ENCODE assay signal across 9 mouse cellular contexts in genomic region chr1:65282766-65283165, GRCm38 (mm10). TPM values are rescaled to one million over a fixed set of nuclear protein-coding genes. Genes with fewer than 3 reads are reported as not detected.
DNase-seq lines count a peak whose midpoint lies in the region; ATAC-seq and TF ChIP-seq lines count a peak whose summit lies in the region.
"Had no signal": no experiment of that assay in that cellular context is flagged by ENCODE, and none has a peak within 500 bp of the region (broad histone marks: within the 10 kb centered on the region; RNA-seq: fewer than 3 reads in every experiment).

No protein-coding gene starts in this region.

- H3K4me2 ChIP-seq in kidney, postnatal 0 days (ENCODE audit: low read length) = no peak overlapping the region
- no peak overlapping the region for H3K4me2 ChIP-seq in limb, embryonic 14.5 days (replicated peaks; ENCODE audit: low read depth, low read length, severe bottlenecking)
- H3K4me2 ChIP-seq in neural tube, embryonic 14.5 days (ENCODE audit: low read depth, low read length) = no peak overlapping the region
- H3K4me2 ChIP-seq: limb, embryonic 12.5 days had no signal

- H3K27me3 ChIP-seq in kidney, postnatal 0 days (ENCODE audit: insufficient read depth, low read length) = no peaks in the 10 kb centered on the region
- H3K27me3 ChIP-seq in limb, embryonic 14.5 days (ENCODE audit: control insufficient read depth, insufficient read depth, low read length) = no peaks in the 10 kb centered on the region
- H3K27me3 ChIP-seq in neural tube, embryonic 14.5 days (ENCODE audit: control insufficient read depth, insufficient read depth, low read length) = no peaks in the 10 kb centered on the region
- H3K27me3 ChIP-seq: limb, embryonic 12.5 days had no signal

- 6% methylated on average over 6 of the region's 6 CpGs for WGBS in kidney, postnatal 0 days
- 8% methylated on average over 6 of the region's 6 CpGs for WGBS in limb, embryonic 14.5 days
- 9% methylated on average over 6 of the region's 6 CpGs for WGBS in neural tube, embryonic 14.5 days

- H3K4me3 ChIP-seq in kidney, postnatal 0 days (replicated peaks; ENCODE audit: low read depth, low read length) = no peak overlapping the region
- no peak overlapping the region for H3K4me3 ChIP-seq in limb, embryonic 14.5 days (replicated peaks; ENCODE audit: low read length)
- H3K4me3 ChIP-seq in neural tube, embryonic 14.5 days (ENCODE audit: low read depth, low read length) = no peak overlapping the region
- H3K4me3 ChIP-seq: limb, embryonic 12.5 days had no signal

- no peaks in the 10 kb centered on the region for H3K9me3 ChIP-seq in kidney, postnatal 0 days (replicated peaks; ENCODE audit: low read length)
- H3K9me3 ChIP-seq in limb, embryonic 14.5 days (ENCODE audit: control insufficient read depth, low read length) = no peaks in the 10 kb centered on the region
- H3K9me3 ChIP-seq in neural tube, embryonic 14.5 days (ENCODE audit: control insufficient read depth, low read length) = no peaks in the 10 kb centered on the region
- H3K9me3 ChIP-seq: limb, embryonic 12.5 days had no signal

- peak; percentile 74 for TF ChIP-seq CTCF in kidney, postnatal 0 days (IDR thresholded peaks at IDR 0.05; ENCODE audit: low read depth)

- no peak overlapping the region for H3K27ac ChIP-seq in kidney, postnatal 0 days
- no peak overlapping the region for H3K27ac ChIP-seq in limb, embryonic 14.5 days (replicated peaks; ENCODE audit: low read depth, low read length)
- no peak overlapping the region for H3K27ac ChIP-seq in neural tube, embryonic 14.5 days (ENCODE audit: low read depth, low read length)
- H3K27ac ChIP-seq: limb, embryonic 12.5 days had no signal

- DNase-seq in CD4-positive helper T cell, adult 2 months (ENCODE audit: low read depth, low spot score) = peak; percentile 30
- peak; percentile 43 for DNase-seq in MEL-GATA-1-ER (ENCODE audit: extremely low read depth, low read depth)
- DNase-seq in cerebellum, adult 11-12 months = peak; percentile 37
- DNase-seq in kidney, postnatal 0 days (ENCODE audit: low spot score) = peak; percentile 70
- DNase-seq in limb, embryonic 14.5 days (ENCODE audit: low spot score) = peak; percentile 88

- no peaks in the 10 kb centered on the region for H3K36me3 ChIP-seq in kidney, postnatal 0 days (ENCODE audit: insufficient read depth, low read length)
- 0 out of 2 replicates have a peak, but pooled peaks cover 3% of the 10 kb centered on the region for H3K36me3 ChIP-seq in limb, embryonic 14.5 days (ENCODE audit: control insufficient read depth, insufficient read depth, low read length)
- H3K36me3 ChIP-seq in neural tube, embryonic 14.5 days (ENCODE audit: control insufficient read depth, insufficient read depth, low read length) = no peaks in the 10 kb centered on the region

- H3K4me1 ChIP-seq in kidney, postnatal 0 days (replicated peaks; ENCODE audit: insufficient read depth, low read length) = no peaks in the 10 kb centered on the region
- H3K4me1 ChIP-seq in limb, embryonic 14.5 days (ENCODE audit: control insufficient read depth, insufficient read depth, low read length) = no peaks in the 10 kb centered on the region
- H3K4me1 ChIP-seq in neural tube, embryonic 14.5 days (ENCODE audit: control insufficient read depth, insufficient read depth, low read length) = no peaks in the 10 kb centered on the region
- H3K4me1 ChIP-seq: limb, embryonic 12.5 days had no signal

- no peak overlapping the region for H3K9ac ChIP-seq in kidney, postnatal 0 days (ENCODE audit: low read depth, low read length)
- H3K9ac ChIP-seq in limb, embryonic 14.5 days (ENCODE audit: low read depth, low read length, severe bottlenecking) = no peak overlapping the region
- no peak overlapping the region for H3K9ac ChIP-seq in neural tube, embryonic 14.5 days (replicated peaks; ENCODE audit: low read depth, low read length)
- H3K9ac ChIP-seq: limb, embryonic 12.5 days had no signal

- TF ChIP-seq POLR2A in limb, embryonic 14.5 days (IDR thresholded peaks at IDR 0.05; ENCODE audit: borderline replicate concordance, extremely low read depth, insufficient read depth, insufficient read length) = no peak

- peak; percentile 88 for ATAC-seq in frontal cortex, adult (ENCODE audit: low TSS enrichment)
- no peak for ATAC-seq in kidney, postnatal 0 days (replicated peaks; ENCODE audit: low FRiP score, low read depth)
- no peak; the same call in 1 of the 2 replicates for ATAC-seq in limb, embryonic 14.5 days (ENCODE audit: low FRiP score, low read depth)
- peak; percentile 71; the same call in 1 of the 2 replicates for ATAC-seq in neural tube, embryonic 14.5 days (ENCODE audit: low read depth)
- no peak for ATAC-seq in erythroid progenitor cell, adult 5-6 weeks (replicated peaks; ENCODE audit: low FRiP score, poor library complexity, severe bottlenecking)

RNA-seq across cellular contexts. Expression of gene Pth2r, which starts 0.9 kb away (rescaled TPM):
- not detected in 2 replicates for polyA plus RNA-seq in kidney, postnatal 0 days (2015; fragmentation: Nextera tagmentation; extraction: Ambion mirVana)
- polyA plus RNA-seq in limb, embryonic 14.5 days (2012; rRNA removed) = 0.33 and 0.39 TPM in 2 replicates
- polyA plus RNA-seq in limb, embryonic 14.5 days (2014; fragmentation: Nextera tagmentation; extraction: Ambion mirVana) = 0.15 and 0.32 TPM in 2 replicates
- polyA plus RNA-seq in neural tube, embryonic 14.5 days (2014; fragmentation: Nextera tagmentation; extraction: Ambion mirVana) = 3.8 and 7.4 TPM in 2 replicates
- not detected in 2 replicates for total RNA-seq in erythroid progenitor cell, adult 5-6 weeks (2015; ENCODE audit: low replicate concordance)
- not detected in 2 replicates for total RNA-seq in erythroid progenitor cell, adult 5-6 weeks (2017; ENCODE audit: low replicate concordance)
- polyA plus RNA-seq: limb, embryonic 12.5 days had no signal

Comparison
In these comparisons a context has a peak if more than half of its experiments do, and no peak if none do; other contexts are left out.
1. DNase-seq: peak in every context shown above with its lines; median percentile 88 in limb, embryonic 14.5 days; 70 in kidney, postnatal 0 days; 43 in MEL-GATA-1-ER; 37 in cerebellum, adult 11-12 months; 30 in CD4-positive helper T cell, adult 2 months.
2. ATAC-seq: peak in frontal cortex, adult (single experiment) and neural tube, embryonic 14.5 days (single experiment); none in kidney, postnatal 0 days (single experiment), limb, embryonic 14.5 days (single experiment) and erythroid progenitor cell, adult 5-6 weeks (single experiment).